Mouse (Mus musculus): ENCODE results near the gene Dact2. TPM values are rescaled to one million over a fixed set of nuclear protein-coding genes. Genes with fewer than 3 reads are reported as not detected.

Dact2 gene
- total RNA-seq, 2 experiments from 2014 or later = 1.9 to 2.5 TPM

DNA sequence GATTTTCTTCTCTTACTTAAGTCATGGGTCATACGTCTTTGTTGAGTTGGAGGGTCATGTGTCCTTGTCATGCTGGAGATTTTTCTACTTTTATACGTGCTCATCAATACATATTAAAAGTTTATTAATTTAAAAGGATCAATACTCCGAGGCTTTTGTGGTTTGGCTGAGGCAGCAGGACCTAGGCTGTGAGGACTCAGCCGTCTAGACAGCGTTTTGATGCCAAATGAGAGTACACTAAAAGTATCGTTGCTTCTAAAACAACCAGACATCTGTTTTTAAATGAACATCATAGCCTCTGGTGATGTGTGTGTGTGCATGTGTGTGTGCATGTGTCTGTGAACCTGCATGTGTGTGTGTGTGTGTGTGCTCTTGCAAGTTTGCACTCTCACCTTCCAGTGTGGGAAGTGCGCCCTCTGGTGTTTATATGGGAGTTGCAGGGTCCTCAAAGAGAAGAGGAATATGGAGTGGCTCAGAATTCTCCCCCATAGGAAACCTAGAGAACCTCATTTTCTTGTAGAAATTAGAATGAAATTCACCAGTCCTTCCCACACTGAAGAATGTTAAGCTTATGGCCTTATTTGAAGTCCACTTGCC, 16.6 kb upstream of the Dact2 start:
- intact Hi-C loops (cut with DNase I) = loop anchor here (2.0 kb wide), 1 partner anchor 108 kb away; no protein-coding TSS in a partner anchor
- peak; percentile 54 to 76 for DNase-seq

GRCm38 (mm10) chr17:14213976-14214529, 9.9 kb upstream of the Dact2 start:
- intact Hi-C loops (cut with DNase I) = no loop called here

DNA sequence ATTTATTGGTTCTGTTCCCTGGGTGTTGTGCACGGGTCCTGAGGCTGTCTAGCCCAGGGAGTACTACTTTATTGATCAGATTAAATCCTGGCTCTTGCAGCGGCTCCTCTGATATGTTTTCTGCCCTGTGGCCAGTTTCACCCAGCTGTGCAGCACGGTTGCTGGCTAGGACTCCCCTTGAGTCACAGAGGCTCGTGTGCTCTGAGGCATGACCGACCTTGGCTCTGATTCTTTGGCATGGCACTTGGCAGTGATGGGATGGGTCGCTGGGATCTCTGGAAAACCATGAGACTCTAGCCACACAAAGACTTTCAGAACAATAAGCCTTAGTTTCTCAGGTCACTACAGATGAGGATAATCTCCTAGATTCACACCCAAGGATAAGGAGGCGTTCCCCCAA, 8.7 kb upstream of the Dact2 start:
- no peak for DNase-seq
- intact Hi-C loops (cut with DNase I) = no loop called here

More at GRCm38 (mm10) chr17:14213976-14214529, 9.9 kb upstream of the Dact2 start:
- no peak for DNase-seq

- no peak for DNase-seq
- intact Hi-C loops (cut with DNase I) = loop anchor here (10.0 kb wide), 1 partner anchor 352 kb away; no protein-coding TSS in a partner anchor
Measured at GRCm38 (mm10) chr17:14207093-14207561, 3.0 kb upstream of the Dact2 start.

DNA sequence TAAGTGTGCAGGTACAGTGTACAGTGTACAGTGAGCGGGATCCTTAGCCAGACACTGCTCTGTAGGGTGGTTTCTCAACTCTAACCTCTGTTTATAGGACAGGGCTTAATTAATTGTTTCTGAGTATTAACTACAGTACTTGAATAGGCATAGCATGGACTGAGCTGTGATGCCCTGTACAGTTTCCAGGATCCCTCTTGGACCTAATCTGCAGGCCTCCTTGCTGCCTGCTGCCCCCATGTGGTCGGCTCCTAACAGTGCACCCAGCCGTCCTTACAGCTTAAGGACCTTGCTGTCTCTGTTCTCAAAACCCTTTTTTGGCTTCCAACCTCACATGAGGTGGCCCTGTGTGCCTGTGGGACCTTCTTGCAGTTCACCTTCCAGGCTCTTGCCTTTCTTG, 2.0 kb upstream of the Dact2 start:
- DNase-seq = peak; percentile 79 to 85
- intact Hi-C loops (cut with DNase I) = loop anchor here (10.0 kb wide), 1 partner anchor 351 kb away; no protein-coding TSS in a partner anchor

DNA sequence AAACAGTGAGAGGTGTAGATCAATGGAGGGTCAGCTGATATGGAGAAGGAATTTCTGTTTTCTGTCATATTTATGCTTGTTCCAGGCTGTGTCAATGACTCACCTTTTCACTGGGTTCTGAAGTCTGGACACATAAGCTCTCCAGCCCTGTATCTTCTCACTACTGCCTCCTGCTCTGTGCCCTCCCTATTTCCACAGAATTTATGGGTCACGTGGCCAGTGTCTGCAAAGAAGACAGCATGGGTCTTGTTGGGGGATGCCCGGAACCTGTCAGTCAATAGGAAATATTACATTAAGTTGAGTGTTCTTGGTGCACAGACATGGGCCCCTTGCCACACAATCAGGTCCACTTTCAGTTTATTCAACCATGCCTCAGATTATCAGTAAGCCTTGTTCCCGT, 1.1 kb upstream of the Dact2 start:
- intact Hi-C loops (cut with DNase I) = loop anchor here (10.0 kb wide), 1 partner anchor 350 kb away; no protein-coding TSS in a partner anchor
- no peak for DNase-seq

GRCm38 (mm10) chr17:14203121-14203941, 773 bp downstream of the Dact2 start:
- intact Hi-C loops (cut with DNase I) = loop anchor here (5.0 to 10.0 kb wide), 2 partner anchors 71 to 349 kb away; no protein-coding TSS in a partner anchor
- peak; percentile 51 to 53 for DNase-seq

GRCm38 (mm10) chr17:14202291-14203030, 1.6 kb downstream of the Dact2 start:
- intact Hi-C loops (cut with DNase I) = loop anchor here (5.0 to 10.0 kb wide), 2 partner anchors 70 to 348 kb away; no protein-coding TSS in a partner anchor
- DNase-seq = no peak

DNA sequence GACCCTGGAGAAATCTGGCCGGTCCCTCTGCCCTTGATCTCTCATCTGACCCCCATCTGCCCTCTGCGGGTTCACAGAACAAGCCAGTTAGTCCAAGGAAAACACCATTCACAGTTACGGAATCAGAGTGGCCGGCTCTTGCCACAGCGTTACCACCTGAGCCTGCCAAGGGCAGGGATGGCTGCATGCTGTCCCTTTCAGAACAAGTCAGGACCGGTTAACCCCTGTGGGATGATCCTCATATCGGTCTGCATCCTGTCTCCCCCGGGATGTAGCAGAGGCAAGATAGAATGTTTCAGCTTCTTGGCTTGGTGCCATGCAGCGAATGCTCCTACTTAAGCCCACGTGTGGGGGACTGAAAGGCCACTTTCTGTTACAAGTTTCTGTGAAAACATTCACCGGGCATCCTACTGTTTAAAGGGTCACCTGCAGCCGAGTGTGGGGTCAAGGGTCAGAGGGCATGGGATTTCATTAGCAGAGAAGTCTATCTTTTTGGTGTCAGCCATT, 2.8 kb downstream of the Dact2 start:
- peak in 1 of 2 experiments; percentile 26 for DNase-seq
- intact Hi-C loops (cut with DNase I) = loop anchor here (5.0 to 10.0 kb wide), 2 partner anchors 69 to 347 kb away; no protein-coding TSS in a partner anchor

DNA sequence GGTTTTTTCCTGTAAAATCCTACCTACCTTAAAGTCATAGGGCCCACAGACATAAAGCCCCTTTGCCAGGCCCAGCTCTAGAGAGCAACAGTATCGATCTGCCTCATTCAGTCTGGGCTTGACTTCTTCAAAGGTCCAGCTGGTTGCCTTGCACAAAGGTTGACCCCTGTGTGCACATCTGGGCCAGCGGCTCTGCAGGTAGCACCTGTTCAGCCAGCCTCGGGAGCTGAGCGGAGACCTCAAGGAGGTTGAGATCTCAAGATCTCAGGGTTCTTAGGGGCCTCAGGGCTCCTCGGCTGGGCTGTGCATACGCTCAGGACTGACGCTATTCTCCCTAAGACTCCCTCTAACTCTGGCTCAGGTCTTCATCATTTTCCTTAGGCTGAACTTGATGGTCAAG, 3.9 kb downstream of the Dact2 start:
- intact Hi-C loops (cut with DNase I) = loop anchor here (5.0 to 10.0 kb wide), 2 partner anchors 68 to 345 kb away; no protein-coding TSS in a partner anchor
- DNase-seq = no peak

GRCm38 (mm10) chr17:14199621-14200020, 4.5 kb downstream of the Dact2 start:
- peak; percentile 41 to 55 for DNase-seq
- intact Hi-C loops (cut with DNase I) = loop anchor here (5.0 to 10.0 kb wide), 2 partner anchors 67 to 345 kb away; no protein-coding TSS in a partner anchor

DNA sequence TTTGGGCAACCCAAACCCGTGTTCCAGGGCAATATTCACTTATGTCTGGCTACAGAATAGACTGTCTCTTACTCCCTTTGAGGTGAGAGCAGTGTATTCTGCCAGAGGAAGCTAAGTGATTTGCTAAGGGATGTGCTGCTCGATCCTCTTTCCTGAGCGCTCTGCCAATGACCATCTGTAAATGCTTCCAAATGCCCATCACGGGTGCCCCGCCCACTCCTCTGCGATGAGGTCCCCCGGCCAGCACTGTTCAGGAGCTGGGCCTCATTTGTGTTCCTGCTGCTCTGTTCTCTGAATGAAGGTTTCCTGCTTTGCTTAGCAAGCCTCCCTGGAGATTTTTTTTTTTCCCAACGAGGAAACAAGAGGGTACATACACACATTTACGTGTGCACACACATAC, 11.2 kb downstream of the Dact2 start:
- no peak for DNase-seq
- intact Hi-C loops (cut with DNase I) = no loop called here

GRCm38 (mm10) chr17:14192432-14192831, 11.7 kb downstream of the Dact2 start:
- DNase-seq = no peak
- intact Hi-C loops (cut with DNase I) = no loop called here

GRCm38 (mm10) chr17:14188455-14188854, 15.6 kb downstream of the Dact2 start:
- intact Hi-C loops (cut with DNase I) = no loop called here
- DNase-seq = no peak

- no peak for DNase-seq
- intact Hi-C loops (cut with DNase I) = no loop called here
Measured at GRCm38 (mm10) chr17:14187096-14187495, 17.0 kb downstream of the Dact2 start.

DNA sequence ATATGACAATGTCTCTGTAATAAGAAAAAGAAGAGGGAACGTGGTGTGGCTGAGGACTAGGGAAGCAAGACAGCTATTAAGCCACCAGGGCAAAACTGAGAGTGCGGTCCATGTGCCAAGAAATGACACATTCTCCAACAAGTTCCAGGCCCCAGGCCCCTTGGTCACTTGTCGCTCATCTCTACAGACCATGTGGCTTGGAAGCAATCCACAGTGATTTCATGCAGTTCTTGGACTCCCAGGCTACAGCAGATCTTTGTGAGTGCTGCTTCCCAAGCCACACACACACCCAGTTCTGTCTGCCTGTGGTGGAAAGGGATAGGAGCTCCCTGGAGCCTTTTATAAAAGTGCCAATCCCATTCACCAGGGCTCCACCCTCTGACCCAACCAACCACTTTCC, 17.9 kb downstream of the Dact2 start:
- peak; percentile 30 to 47 for DNase-seq
- intact Hi-C loops (cut with DNase I) = no loop called here

- DNase-seq = no peak
- intact Hi-C loops (cut with DNase I) = no loop called here
Measured at GRCm38 (mm10) chr17:14184192-14184814, 19.8 kb downstream of the Dact2 start.

DNA sequence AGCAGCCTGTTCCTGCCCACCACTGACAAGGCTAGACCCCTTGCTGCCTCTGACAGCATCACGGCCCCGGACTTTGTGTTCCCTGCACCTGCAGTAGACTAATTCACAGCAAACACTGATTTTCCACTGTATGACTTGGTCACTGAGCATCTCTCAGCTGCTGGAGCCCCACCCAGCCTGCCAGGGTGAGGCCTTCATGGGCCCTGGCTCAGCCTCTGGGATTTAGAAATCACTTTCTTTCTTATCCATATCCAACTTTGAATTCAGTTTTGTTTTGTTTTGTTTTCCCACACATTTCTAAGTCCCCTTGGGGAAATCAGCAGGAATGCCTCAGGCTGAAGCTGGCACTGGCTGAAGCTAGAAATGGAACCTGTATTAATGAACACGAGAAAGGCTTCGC, 20.4 kb downstream of the Dact2 start:
- DNase-seq = no peak
- intact Hi-C loops (cut with DNase I) = no loop called here

GRCm38 (mm10) chr17:14182860-14183259, 21.2 kb downstream of the Dact2 start:
- no peak for DNase-seq
- intact Hi-C loops (cut with DNase I) = no loop called here
